Mouse (Mus musculus): Measurements from ENCODE around the gene Rxra. TPM values are rescaled to one million over a fixed set of nuclear protein-coding genes. Genes with fewer than 3 reads are reported as not detected.

Gene Rxra
- polyA plus RNA-seq, 1 experiment from 2014 or later: 41.3 TPM

DNA sequence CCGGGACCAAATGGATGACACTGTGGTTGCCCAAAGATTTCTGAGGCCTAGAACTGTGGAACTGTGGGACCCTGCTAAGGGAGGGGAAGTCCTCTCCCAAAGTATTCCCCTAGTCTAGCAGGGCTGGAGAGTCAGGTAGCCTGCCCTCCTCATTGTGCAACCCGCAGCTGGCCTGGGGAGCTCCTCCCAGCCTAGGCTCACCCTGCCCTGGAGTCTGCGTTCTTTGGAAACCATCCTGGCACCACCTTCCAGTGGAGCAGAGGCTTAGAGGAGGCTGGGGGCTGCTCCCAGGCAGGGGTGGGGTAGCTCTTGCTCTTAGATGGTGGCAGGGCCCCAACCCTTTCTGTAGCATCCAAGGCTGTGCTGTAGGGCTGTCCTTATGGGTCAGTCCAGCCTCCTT lies 26.0 kb downstream of the Rxra start:
- Histone ChIP-seq H3K4me3 (ENCODE audit: inconsistent target) (no peak overlapping the region), H3K36me3 (ENCODE audit: inconsistent target) (no peaks in the 10 kb centered on the region), H3K79me2 (ENCODE audit: inconsistent target) (peaks cover 99% of the 10 kb centered on the region), H3K27ac (no peak overlapping the region)
- 79% methylated on average over 3 of the region's 3 CpGs for WGBS (ENCODE audit: missing documents)

DNA sequence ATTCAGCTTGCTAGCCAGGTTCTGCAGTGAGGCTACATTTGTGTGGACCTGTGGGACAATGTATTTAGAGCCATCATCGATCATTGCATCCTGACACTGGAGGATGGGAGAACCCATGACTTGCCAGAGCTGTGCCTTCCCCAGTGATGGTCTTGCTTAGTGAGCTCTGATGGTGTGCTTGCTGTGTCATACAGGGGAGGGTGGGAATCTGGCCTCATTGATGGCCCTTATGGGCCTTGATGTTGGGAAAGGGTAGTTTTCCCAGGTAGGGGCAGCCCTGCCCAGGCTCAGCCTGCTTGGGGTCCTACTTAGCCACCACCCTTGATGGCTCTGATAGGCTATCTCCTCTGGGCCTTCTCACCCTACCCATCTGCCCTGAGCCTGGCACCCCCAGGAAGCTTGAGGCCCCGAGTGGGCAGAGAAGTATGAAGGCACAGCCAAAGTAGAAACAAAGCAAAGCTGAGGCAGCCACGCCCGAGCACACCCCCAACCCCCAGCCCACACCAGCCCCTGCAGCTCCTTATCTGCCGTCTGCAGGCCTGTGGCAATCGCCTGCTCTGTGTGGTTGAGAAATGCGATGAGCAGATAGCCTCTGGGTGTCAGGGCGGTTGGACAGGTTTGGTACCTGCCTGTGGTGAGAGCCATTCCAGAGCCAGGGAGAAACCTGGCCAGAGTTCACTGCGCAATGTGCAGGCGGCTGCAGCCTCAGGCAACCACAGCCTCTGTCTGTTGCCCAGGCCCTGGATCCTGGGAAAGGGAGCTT lies 26.8 kb downstream of the Rxra start:
- no peak overlapping the region for H3K4me3 ChIP-seq (ENCODE audit: inconsistent target)
- H3K27ac ChIP-seq: no peak overlapping the region
- no peaks in the 10 kb centered on the region for H3K36me3 ChIP-seq (ENCODE audit: inconsistent target)
- WGBS (ENCODE audit: missing documents): 72% methylated on average over 10 of the region's 10 CpGs
- H3K79me2 ChIP-seq (ENCODE audit: inconsistent target): peaks cover 99% of the 10 kb centered on the region

DNA sequence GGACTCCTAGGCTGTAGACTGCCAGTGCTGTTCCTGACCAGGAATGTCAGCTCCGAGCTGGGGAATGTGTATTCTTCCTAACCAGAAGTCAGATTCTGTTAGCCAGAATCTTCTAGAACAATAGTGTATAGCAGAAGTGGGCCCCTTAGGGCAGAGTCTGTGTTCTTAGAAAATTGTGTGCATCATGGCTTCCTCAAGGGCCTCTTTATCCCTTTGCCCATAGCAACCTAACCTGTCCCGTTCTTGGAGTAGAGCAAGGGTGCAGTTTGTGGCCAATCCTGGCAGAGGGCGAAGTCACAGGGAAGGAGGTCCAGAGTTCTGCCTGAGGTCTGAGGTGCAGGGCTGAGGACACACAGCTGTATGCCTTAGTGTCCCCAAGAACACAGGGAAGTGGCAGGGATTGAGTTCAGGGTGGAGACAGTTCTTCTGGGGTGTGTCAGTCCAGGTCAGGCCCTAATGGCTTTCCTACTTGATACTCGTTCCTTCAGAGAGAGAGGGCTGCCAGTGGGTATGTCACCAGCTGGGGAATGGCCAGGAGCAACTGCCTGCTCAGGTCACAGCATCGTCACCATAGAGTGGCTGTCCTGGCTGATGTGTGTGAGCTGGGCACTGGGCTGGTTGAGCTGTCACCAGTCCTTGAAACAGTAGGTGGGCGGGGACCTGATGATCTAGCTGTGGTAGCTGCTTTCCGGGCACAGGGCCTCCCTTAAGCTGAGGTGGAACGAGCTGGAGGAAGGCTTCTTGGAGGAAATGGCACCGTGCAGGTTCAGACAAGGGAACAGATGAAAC lies 27.8 kb downstream of the Rxra start:
- Histone ChIP-seq H3K79me2 (ENCODE audit: inconsistent target) (peaks cover 99% of the 10 kb centered on the region), H3K4me3 (ENCODE audit: inconsistent target) (no peak overlapping the region), H3K27ac (no peak overlapping the region), H3K36me3 (ENCODE audit: inconsistent target) (no peaks in the 10 kb centered on the region)
- 61% methylated on average over 8 of the region's 9 CpGs for WGBS (ENCODE audit: missing documents)

DNA sequence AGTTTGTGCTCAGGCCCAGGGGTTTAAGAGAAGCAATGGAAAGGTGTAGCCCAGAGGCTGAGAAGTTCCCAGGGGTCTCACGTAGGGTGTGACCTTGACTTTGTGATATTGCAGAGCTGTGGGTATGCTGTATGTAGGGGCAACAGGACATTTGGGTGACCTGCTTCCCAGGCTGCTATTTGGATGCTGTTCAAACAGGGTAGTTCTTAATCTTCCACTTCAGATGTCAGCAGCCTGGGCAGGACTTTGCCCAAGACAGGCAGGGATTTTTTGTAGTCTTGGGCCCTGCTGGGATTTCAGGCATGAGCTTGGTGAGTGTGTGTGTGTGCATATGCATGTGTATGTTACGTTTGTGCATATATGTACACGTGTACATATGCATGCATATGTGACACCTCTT lies 28.4 kb downstream of the Rxra start:
- Histone ChIP-seq H3K36me3 (ENCODE audit: inconsistent target) (no peaks in the 10 kb centered on the region), H3K27ac (no peak overlapping the region)
- 93% methylated on average over 3 of the region's 3 CpGs for WGBS (ENCODE audit: missing documents)

DNA sequence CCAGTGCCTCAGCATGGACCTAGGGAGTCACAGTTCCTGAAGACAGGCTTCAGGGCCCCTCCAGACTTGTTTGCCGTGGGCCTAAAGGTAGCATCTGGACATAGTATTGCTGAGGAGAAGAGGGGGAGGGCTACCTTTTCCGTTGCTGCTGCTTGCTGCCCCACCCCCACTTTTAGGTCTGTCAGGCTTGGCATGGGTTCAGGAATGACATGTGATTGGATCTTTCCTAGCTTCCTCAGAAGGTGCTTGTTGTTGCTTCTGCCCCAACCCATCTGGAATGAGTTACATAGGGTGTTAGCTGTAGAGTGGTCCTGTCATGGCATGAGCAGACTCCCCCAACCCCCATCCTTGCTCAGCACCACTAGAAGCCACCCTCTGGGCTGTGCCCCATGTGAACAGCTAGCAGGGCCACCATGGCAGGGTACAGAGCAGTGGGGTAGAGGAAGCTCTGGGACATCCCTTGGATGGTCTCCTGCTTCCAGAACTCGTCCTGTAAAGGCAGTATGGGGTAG lies 34.7 kb downstream of the Rxra start:
- Histone ChIP-seq H3K36me3 (ENCODE audit: inconsistent target) (no peaks in the 10 kb centered on the region), H3K79me2 (ENCODE audit: inconsistent target) (peaks cover 96% of the 10 kb centered on the region; the same call in 1 of the 2 replicates), H3K27ac (no peak overlapping the region), H3K4me3 (ENCODE audit: inconsistent target) (no peak overlapping the region)
- 68% methylated on average over 3 of the region's 3 CpGs for WGBS (ENCODE audit: missing documents)

More for the DNA sequence above, 28.4 kb downstream of the Rxra start:
- Histone ChIP-seq H3K79me2 (ENCODE audit: inconsistent target) (peaks cover 99% of the 10 kb centered on the region), H3K4me3 (ENCODE audit: inconsistent target) (no peak overlapping the region)

DNA sequence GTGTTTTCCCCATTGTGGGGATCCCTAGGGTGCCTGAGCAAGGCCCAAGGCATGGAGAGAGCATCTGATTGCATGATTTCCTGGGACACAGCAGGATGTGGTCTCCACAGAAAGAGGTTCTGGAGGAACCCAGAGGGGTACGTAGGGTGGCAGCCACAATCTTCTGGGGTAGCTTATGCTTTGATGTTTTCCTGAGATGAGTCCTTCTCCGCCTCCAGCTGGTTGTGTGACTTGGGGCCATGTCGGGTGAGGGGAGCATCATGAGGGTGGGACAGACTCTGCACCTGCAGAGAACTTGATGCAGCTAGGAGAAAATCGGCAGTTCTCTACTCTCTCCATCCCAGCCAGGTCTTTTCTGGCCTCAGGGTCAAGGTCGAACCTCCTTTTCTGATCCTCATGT lies 36.4 kb downstream of the Rxra start:
- peaks cover 88% of the 10 kb centered on the region; the same call in 1 of the 2 replicates for H3K79me2 ChIP-seq (ENCODE audit: inconsistent target)
- no peak overlapping the region for H3K27ac ChIP-seq
- 95% methylated on average over 5 of the region's 5 CpGs for WGBS (ENCODE audit: missing documents)
- no peaks in the 10 kb centered on the region for H3K36me3 ChIP-seq (ENCODE audit: inconsistent target)
- H3K4me3 ChIP-seq (ENCODE audit: inconsistent target): no peak overlapping the region

DNA sequence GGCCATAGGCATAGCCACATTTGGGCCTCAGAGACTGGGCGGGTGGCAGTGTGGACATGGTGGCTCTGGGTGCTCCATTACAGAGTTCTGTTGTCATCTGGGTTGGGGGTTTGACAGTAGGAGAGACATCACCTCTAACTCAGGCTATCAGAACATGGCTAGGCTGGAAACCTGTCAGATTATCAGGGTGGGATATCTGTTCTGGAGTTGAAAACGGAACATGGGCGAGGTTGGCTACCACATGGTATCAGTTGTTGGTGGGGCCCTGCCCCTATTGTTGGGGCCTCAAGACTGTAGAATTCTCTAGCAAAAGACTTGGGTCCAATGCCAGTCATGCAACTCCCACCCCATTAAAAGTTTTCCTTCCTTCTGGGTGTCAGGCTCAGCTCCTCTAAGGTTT lies 37.1 kb downstream of the Rxra start:
- Histone ChIP-seq H3K79me2 (ENCODE audit: inconsistent target) (peaks cover 88% of the 10 kb centered on the region; the same call in 1 of the 2 replicates), H3K27ac (peak overlapping the region; percentile 87), H3K36me3 (ENCODE audit: inconsistent target) (no peaks in the 10 kb centered on the region), H3K4me3 (ENCODE audit: inconsistent target) (no peak overlapping the region)
- 100% methylated on average over 3 of the region's 3 CpGs for WGBS (ENCODE audit: missing documents)

DNA sequence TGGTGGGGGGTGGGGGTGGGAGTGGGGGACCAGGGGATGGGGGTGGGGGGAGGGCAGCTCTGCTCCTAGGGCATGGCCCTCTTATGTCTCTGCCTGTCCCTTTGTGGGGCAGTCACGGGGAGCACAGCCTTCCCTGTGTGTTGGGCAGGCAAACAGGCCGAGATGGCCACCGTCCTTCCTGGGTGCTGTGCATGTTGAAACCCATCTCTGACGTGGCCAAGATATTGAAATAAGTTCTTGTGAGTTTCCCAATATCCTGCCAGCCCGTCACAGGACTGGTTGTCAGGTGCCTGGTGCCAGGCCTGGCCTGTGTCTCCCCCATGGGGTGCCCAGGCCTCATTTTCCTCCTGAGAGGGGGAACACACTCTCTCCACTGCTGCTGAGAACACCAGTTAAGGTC lies 37.9 kb downstream of the Rxra start:
- Histone ChIP-seq H3K36me3 (ENCODE audit: inconsistent target) (no peaks in the 10 kb centered on the region), H3K4me3 (ENCODE audit: inconsistent target) (no peak overlapping the region), H3K79me2 (ENCODE audit: inconsistent target) (peaks cover 88% of the 10 kb centered on the region; the same call in 1 of the 2 replicates), H3K27ac (peak overlapping the region; percentile 87)
- WGBS (ENCODE audit: missing documents): 42% methylated on average over 5 of the region's 5 CpGs

DNA sequence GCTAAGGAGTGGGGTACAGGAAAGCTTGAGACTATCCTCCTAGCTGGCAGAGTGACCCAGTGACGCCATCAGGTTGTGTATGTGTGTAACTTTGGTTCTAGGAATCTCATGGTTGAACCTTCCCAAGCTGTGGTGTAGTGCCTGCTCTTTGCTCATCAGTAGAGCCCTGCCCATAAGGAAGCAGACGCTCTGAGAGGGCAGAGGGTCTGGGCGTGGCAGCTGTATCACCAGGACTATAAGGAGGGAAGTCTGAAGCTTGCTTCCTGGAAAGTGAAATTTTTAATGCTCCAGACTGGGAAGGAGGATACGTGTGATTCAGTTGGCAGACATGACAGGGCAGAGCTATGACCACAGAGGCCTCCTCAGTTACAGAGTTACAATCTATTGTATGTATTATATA lies 39.0 kb downstream of the Rxra start:
- 86% methylated on average over 4 of the region's 4 CpGs for WGBS (ENCODE audit: missing documents)
- Histone ChIP-seq H3K79me2 (ENCODE audit: inconsistent target) (peaks cover 88% of the 10 kb centered on the region; the same call in 1 of the 2 replicates), H3K36me3 (ENCODE audit: inconsistent target) (no peaks in the 10 kb centered on the region), H3K4me3 (ENCODE audit: inconsistent target) (no peak overlapping the region), H3K27ac (peak overlapping the region; percentile 87)

DNA sequence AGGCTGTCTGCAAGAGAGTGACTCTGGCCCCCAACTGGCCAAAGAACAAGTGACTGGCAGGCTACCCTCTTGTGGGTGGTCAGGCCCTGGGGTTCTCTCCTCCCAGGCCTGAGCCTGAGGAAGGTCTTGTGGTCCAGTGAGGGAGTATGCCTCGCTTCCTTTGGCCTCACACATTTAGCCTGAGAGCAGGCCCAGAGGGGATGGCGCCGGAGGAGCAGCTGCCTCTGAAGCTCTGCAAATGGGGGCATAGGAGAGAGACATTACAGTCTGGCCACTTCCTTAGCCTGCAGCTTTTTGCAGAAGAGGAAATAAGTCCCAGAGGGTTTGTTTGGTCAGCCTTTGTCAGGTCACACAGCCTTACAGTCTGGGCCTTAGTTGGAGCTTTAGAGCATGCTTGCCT lies 40.1 kb downstream of the Rxra start:
- H3K79me2 ChIP-seq (ENCODE audit: inconsistent target): peaks cover 88% of the 10 kb centered on the region; the same call in 1 of the 2 replicates
- H3K36me3 ChIP-seq (ENCODE audit: inconsistent target): no peaks in the 10 kb centered on the region
- H3K4me3 ChIP-seq (ENCODE audit: inconsistent target): no peak overlapping the region
- WGBS (ENCODE audit: missing documents): 29% methylated on average over 3 of the region's 3 CpGs
- H3K27ac ChIP-seq: peak overlapping the region; percentile 87

DNA sequence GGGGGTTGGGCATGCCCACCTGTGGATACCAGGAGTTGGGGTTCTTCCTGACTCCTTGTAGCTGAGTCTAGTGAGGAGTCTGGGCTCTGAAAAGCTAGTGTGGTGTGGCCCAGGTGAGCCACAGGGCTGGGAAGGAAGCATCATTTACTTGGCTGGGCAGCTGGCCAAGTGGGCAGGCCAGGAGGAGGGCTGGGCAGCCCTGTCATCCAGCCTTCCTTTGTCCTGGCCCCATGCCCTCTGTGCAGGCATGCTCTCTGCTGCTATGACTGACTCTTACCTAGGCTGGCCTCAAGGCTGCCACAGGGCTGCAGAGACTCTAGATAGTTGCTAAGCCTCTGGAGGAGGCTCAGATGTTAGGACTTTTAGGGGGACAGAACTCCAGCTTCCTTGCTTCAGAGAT lies 42.0 kb downstream of the Rxra start:
- no peak overlapping the region for H3K27ac ChIP-seq
- H3K4me3 ChIP-seq (ENCODE audit: inconsistent target): no peak overlapping the region
- no peaks in the 10 kb centered on the region for H3K36me3 ChIP-seq (ENCODE audit: inconsistent target)
- peaks cover 88% of the 10 kb centered on the region; the same call in 1 of the 2 replicates for H3K79me2 ChIP-seq (ENCODE audit: inconsistent target)

DNA sequence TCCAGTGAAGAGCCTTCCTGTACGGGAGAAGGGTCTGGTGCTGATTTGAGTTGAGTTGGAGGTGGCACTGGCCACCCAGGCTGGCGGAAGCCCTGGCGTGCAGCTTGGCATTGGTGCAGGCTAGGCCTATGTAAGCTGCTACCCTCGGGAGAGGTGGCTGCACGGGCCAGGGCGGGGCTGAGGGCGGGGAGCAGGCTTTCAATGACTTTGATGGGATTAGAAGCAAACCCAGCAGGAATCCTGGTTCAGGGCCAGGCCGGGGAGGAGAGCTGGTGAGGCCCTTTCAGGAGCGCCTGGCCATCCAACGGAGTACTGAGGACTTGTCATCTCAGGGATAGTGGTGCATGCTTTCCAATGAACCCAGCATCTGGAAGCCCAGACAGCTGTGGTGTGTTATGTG lies 43.4 kb downstream of the Rxra start:
- Histone ChIP-seq H3K36me3 (ENCODE audit: inconsistent target) (no peaks in the 10 kb centered on the region), H3K79me2 (ENCODE audit: inconsistent target) (peaks cover 91% of the 10 kb centered on the region; the same call in 1 of the 2 replicates), H3K4me3 (ENCODE audit: inconsistent target) (no peak overlapping the region), H3K27ac (no peak overlapping the region)
- 91% methylated on average over 10 of the region's 10 CpGs for WGBS (ENCODE audit: missing documents)

DNA sequence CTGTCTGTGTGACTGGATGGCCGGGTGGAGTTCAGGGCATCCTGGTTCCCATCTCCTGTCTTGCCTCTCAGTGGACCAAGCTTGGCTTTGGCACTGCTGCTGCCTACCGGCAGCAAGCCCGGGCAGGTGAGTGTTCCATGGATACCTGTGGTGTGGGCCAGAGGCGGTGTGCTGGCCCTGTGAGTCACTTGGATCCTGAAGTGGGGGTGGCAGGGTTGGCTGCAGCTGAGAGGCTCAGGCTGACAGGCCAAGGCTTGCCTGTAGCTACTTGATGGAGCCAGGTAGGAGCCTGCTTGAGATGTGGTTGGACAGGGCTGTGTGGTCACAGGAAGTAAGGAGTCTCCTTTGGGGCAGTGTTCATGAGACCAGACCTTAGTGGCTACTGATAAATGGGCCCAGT lies 45.4 kb downstream of the Rxra start:
- 95% methylated on average over 4 of the region's 4 CpGs for whole genome bisulfite sequencing (ENCODE audit: missing documents)
- no peak overlapping the region for H3K4me3 ChIP-seq (ENCODE audit: inconsistent target)

DNA sequence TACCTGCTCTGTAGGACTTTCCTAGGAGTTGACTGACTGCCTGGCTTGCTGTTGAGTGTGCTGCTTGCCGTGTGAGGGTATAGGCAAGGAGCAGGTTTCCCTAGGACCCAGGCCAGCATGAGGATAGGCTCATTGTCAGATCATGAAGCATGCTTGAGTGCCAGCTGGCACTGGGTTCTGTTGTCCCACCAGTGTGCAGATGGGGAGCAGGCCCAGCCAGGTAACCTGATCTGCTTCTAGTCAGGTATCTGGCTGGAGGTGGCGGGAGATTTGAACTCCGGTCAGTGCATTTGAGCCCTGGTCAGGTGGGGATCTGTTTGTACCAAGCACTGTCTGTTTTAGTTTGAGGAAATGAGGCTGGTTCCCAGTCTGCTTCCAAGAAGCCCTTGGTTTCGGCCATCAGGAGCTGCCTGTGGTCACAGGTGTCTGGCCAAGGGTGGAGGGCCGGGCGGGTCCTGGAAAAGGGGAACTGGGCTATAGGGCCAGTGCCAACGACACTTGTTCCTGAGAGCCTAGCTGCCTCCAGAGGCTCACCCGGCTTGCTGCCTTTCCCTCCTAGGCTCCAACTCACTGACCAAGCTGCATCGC lies 48.6 kb downstream of the Rxra start:
- WGBS (ENCODE audit: missing documents): 59% methylated on average over 9 of the region's 9 CpGs
- Histone ChIP-seq H3K4me3 (ENCODE audit: inconsistent target) (no peak overlapping the region), H3K36me3 (ENCODE audit: inconsistent target) (no peaks in the 10 kb centered on the region), H3K79me2 (ENCODE audit: inconsistent target) (peaks cover 100% of the 10 kb centered on the region; the same call in 1 of the 2 replicates), H3K27ac (no peak overlapping the region)

More for the DNA sequence above, 45.4 kb downstream of the Rxra start:
- Histone ChIP-seq H3K79me2 (ENCODE audit: inconsistent target) (peaks cover 99% of the 10 kb centered on the region; the same call in 1 of the 2 replicates), H3K36me3 (ENCODE audit: inconsistent target) (no peaks in the 10 kb centered on the region), H3K27ac (no peak overlapping the region)

Data from macrophage (primary cell).